Mouse (Mus musculus): Measurements from ENCODE around the gene Ssna1.

DNA sequence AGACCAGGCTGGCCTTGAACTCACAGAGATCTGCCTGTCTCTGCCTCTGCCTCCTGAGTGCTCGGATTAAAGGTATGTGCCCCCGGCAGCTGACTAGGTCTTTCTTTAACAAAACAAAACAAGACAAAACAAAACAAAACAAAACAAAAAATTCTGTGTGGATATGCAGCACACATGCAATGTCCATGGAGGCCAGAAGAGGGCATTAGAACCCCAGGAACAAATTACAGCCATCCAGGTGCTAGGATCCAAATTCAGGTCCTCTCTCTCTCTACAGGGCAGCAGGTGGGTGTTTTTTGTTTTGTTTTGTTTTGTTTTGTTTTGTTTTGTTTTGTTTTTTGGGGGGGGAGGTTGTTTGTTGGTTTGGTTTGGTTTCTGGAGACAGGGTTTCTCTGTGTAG lies 13.4 kb downstream of the Ssna1 start:
- no peak for TF ChIP-seq ELF1 (IDR thresholded peaks at IDR 0.05; ENCODE audit: low read depth, low read length)
- TF ChIP-seq USF1 (IDR thresholded peaks at IDR 0.05; ENCODE audit: low read depth, low read length): no peak

Measured in CH12.LX (cell line).